Mouse (Mus musculus): ENCODE data around the gene Spopl. TPM values are rescaled to one million over a fixed set of nuclear protein-coding genes. Genes with fewer than 3 reads are reported as not detected.
"Not testable (repeated sequence)": the region's sequence is repeated elsewhere in the genome, so short reads cannot be mapped to it uniquely, and the experiment has no call there.

Spopl gene
- total RNA-seq, 1 experiment, result 14.3 TPM

- Histone ChIP-seq H3K36me3 (ENCODE audit: control insufficient read depth, insufficient read depth, low read length, poor library complexity, severe bottlenecking) (no peaks in the 10 kb centered on the region), H3K27ac (ENCODE audit: insufficient read depth, low read depth, low read length, poor library complexity, severe bottlenecking) (no peak overlapping the region), H3K4me1 (ENCODE audit: control insufficient read depth in 2 of 2, insufficient read depth in 2 of 2, low read length in 2 of 2, poor library complexity in 1 of 2) (no peaks in the 10 kb centered on the region), H3K9ac (ENCODE audit: insufficient read depth, low read depth, low read length, poor library complexity, severe bottlenecking) (no peak overlapping the region), H3K9me3 (ENCODE audit: control insufficient read depth, insufficient read depth, low read depth, low read length) (no peaks in the 10 kb centered on the region), H3K4me3 (ENCODE audit: insufficient read depth in 1 of 2, low read depth in 1 of 2, low read length in 2 of 2, poor library complexity in 1 of 2, severe bottlenecking in 1 of 2) (no peak overlapping the region)
- DNase-seq (ENCODE audit: low read depth, low spot score), result no peak
- no peak for TF ChIP-seq ZNF384 (IDR thresholded peaks at IDR 0.05; ENCODE audit: low read depth, low read length)
- no peak for TF ChIP-seq CHD2 (IDR thresholded peaks at IDR 0.05; ENCODE audit: low read depth, low read length)
- TF ChIP-seq HCFC1 (IDR thresholded peaks at IDR 0.05; ENCODE audit: borderline replicate concordance, insufficient read depth, low read length), result no peak
- no peak for TF ChIP-seq MAFK (IDR thresholded peaks at IDR 0.05; ENCODE audit: insufficient read depth, low read depth, low read length)
- TF ChIP-seq ZC3H11A (IDR thresholded peaks at IDR 0.05; ENCODE audit: borderline replicate concordance, low read depth, low read length), result no peak
- in situ Hi-C loops (cut with MboI; ENCODE audit: low sequenced_read_pairs in 2 of 2, unreplicated experiment in 2 of 2), result no loop called here
Measured at GRCm38 (mm10) chr2:23562898-23563297, 9.0 kb downstream of the Spopl start.

- in situ Hi-C loops (cut with MboI; ENCODE audit: low sequenced_read_pairs in 2 of 2, unreplicated experiment in 2 of 2), result no loop called here
- peak; percentile 66; the same call in 1 of the 2 replicates for TF ChIP-seq ZC3H11A (IDR thresholded peaks at IDR 0.05; ENCODE audit: borderline replicate concordance, low read depth, low read length)
- TF ChIP-seq HCFC1 (IDR thresholded peaks at IDR 0.05; ENCODE audit: borderline replicate concordance, insufficient read depth, low read length), result no peak
- no peak overlapping the region for H3K9ac ChIP-seq (ENCODE audit: insufficient read depth, low read depth, low read length, poor library complexity, severe bottlenecking)
- H3K27ac ChIP-seq (ENCODE audit: insufficient read depth, low read depth, low read length, poor library complexity, severe bottlenecking), result no peak overlapping the region
- no peak overlapping the region for H3K4me3 ChIP-seq (ENCODE audit: insufficient read depth in 1 of 2, low read depth in 1 of 2, low read length in 2 of 2, poor library complexity in 1 of 2, severe bottlenecking in 1 of 2)
- no peaks in the 10 kb centered on the region for H3K9me3 ChIP-seq (ENCODE audit: control insufficient read depth, insufficient read depth, low read depth, low read length)
- no peaks in the 10 kb centered on the region for H3K4me1 ChIP-seq (ENCODE audit: control insufficient read depth in 2 of 2, insufficient read depth in 2 of 2, low read length in 2 of 2, poor library complexity in 1 of 2)
- DNase-seq (ENCODE audit: low read depth, low spot score), result peak; percentile 15
- no peaks in the 10 kb centered on the region for H3K36me3 ChIP-seq (ENCODE audit: control insufficient read depth, insufficient read depth, low read length, poor library complexity, severe bottlenecking)
Measured at GRCm38 (mm10) chr2:23559186-23559585, 12.7 kb downstream of the Spopl start.

- no peak overlapping the region for H3K4me3 ChIP-seq (ENCODE audit: insufficient read depth in 1 of 2, low read depth in 1 of 2, low read length in 2 of 2, poor library complexity in 1 of 2, severe bottlenecking in 1 of 2)
- no peaks in the 10 kb centered on the region for H3K36me3 ChIP-seq (ENCODE audit: control insufficient read depth, insufficient read depth, low read length, poor library complexity, severe bottlenecking)
- no peaks in the 10 kb centered on the region for H3K9me3 ChIP-seq (ENCODE audit: control insufficient read depth, insufficient read depth, low read depth, low read length)
- H3K4me1 ChIP-seq (ENCODE audit: control insufficient read depth in 2 of 2, insufficient read depth in 2 of 2, low read length in 2 of 2, poor library complexity in 1 of 2), result no peaks in the 10 kb centered on the region
- H3K27ac ChIP-seq (ENCODE audit: insufficient read depth, low read depth, low read length, poor library complexity, severe bottlenecking), result no peak overlapping the region
- TF ChIP-seq CHD2 (IDR thresholded peaks at IDR 0.05; ENCODE audit: low read depth, low read length) (no peak), ZC3H11A (IDR thresholded peaks at IDR 0.05; ENCODE audit: borderline replicate concordance, low read depth, low read length) (no peak)
- in situ Hi-C loops (cut with MboI; ENCODE audit: low sequenced_read_pairs in 2 of 2, unreplicated experiment in 2 of 2), result no loop called here
- no peak overlapping the region for H3K9ac ChIP-seq (ENCODE audit: insufficient read depth, low read depth, low read length, poor library complexity, severe bottlenecking)
- no peak for DNase-seq (ENCODE audit: low read depth, low spot score)
Measured at GRCm38 (mm10) chr2:23551235-23551634, 20.7 kb downstream of the Spopl start.

- DNase-seq (ENCODE audit: low read depth, low spot score), result no peak
- Histone ChIP-seq H3K27ac (ENCODE audit: insufficient read depth, low read depth, low read length, poor library complexity, severe bottlenecking) (no peak overlapping the region), H3K4me3 (ENCODE audit: insufficient read depth in 1 of 2, low read depth in 1 of 2, low read length in 2 of 2, poor library complexity in 1 of 2, severe bottlenecking in 1 of 2) (no peak overlapping the region), H3K4me1 (ENCODE audit: control insufficient read depth in 2 of 2, insufficient read depth in 2 of 2, low read length in 2 of 2, poor library complexity in 1 of 2) (no peaks in the 10 kb centered on the region), H3K36me3 (ENCODE audit: control insufficient read depth, insufficient read depth, low read length, poor library complexity, severe bottlenecking) (no peaks in the 10 kb centered on the region), H3K9me3 (ENCODE audit: control insufficient read depth, insufficient read depth, low read depth, low read length) (no peaks in the 10 kb centered on the region), H3K9ac (ENCODE audit: insufficient read depth, low read depth, low read length, poor library complexity, severe bottlenecking) (no peak overlapping the region)
- TF ChIP-seq ZC3H11A (IDR thresholded peaks at IDR 0.05; ENCODE audit: borderline replicate concordance, low read depth, low read length), result no peak
- TF ChIP-seq HCFC1 (IDR thresholded peaks at IDR 0.05; ENCODE audit: borderline replicate concordance, insufficient read depth, low read length), result no peak
- no peak for TF ChIP-seq CHD2 (IDR thresholded peaks at IDR 0.05; ENCODE audit: low read depth, low read length)
- TF ChIP-seq ZNF384 (IDR thresholded peaks at IDR 0.05; ENCODE audit: low read depth, low read length), result no peak
- no peak for TF ChIP-seq MAFK (IDR thresholded peaks at IDR 0.05; ENCODE audit: insufficient read depth, low read depth, low read length)
- in situ Hi-C loops (cut with MboI; ENCODE audit: low sequenced_read_pairs in 2 of 2, unreplicated experiment in 2 of 2), result no loop called here
Measured at GRCm38 (mm10) chr2:23547220-23547619, 24.7 kb downstream of the Spopl start.

- no peak for DNase-seq (ENCODE audit: low read depth, low spot score)
- TF ChIP-seq ZC3H11A (IDR thresholded peaks at IDR 0.05; ENCODE audit: borderline replicate concordance, low read depth, low read length), result no peak
- no peak for TF ChIP-seq HCFC1 (IDR thresholded peaks at IDR 0.05; ENCODE audit: borderline replicate concordance, insufficient read depth, low read length)
- TF ChIP-seq ZNF384 (IDR thresholded peaks at IDR 0.05; ENCODE audit: low read depth, low read length), result no peak
- no peak for TF ChIP-seq MAFK (IDR thresholded peaks at IDR 0.05; ENCODE audit: insufficient read depth, low read depth, low read length)
- TF ChIP-seq CHD2 (IDR thresholded peaks at IDR 0.05; ENCODE audit: low read depth, low read length), result no peak
- no peaks in the 10 kb centered on the region for H3K9me3 ChIP-seq (ENCODE audit: control insufficient read depth, insufficient read depth, low read depth, low read length)
Measured at GRCm38 (mm10) chr2:23539967-23540366, 31.9 kb downstream of the Spopl start.

GRCm38 (mm10) chr2:23527717-23528116, 44.2 kb downstream of the Spopl start:
- in situ Hi-C loops (cut with MboI; ENCODE audit: low sequenced_read_pairs in 2 of 2, unreplicated experiment in 2 of 2); H3K27ac ChIP-seq (ENCODE audit: insufficient read depth, low read depth, low read length, poor library complexity, severe bottlenecking); H3K9ac ChIP-seq (ENCODE audit: insufficient read depth, low read depth, low read length, poor library complexity, severe bottlenecking); H3K4me1 ChIP-seq (ENCODE audit: control insufficient read depth in 2 of 2, insufficient read depth in 2 of 2, low read length in 2 of 2, poor library complexity in 1 of 2); H3K9me3 ChIP-seq (ENCODE audit: control insufficient read depth, insufficient read depth, low read depth, low read length); DNase-seq (ENCODE audit: low read depth, low spot score); H3K4me3 ChIP-seq (ENCODE audit: insufficient read depth in 1 of 2, low read depth in 1 of 2, low read length in 2 of 2, poor library complexity in 1 of 2, severe bottlenecking in 1 of 2); H3K36me3 ChIP-seq (ENCODE audit: control insufficient read depth, insufficient read depth, low read length, poor library complexity, severe bottlenecking): not testable (repeated sequence)

More at GRCm38 (mm10) chr2:23539967-23540366, 31.9 kb downstream of the Spopl start:
- no peak overlapping the region for H3K9ac ChIP-seq (ENCODE audit: insufficient read depth, low read depth, low read length, poor library complexity, severe bottlenecking)
- no peak overlapping the region for H3K4me3 ChIP-seq (ENCODE audit: insufficient read depth in 1 of 2, low read depth in 1 of 2, low read length in 2 of 2, poor library complexity in 1 of 2, severe bottlenecking in 1 of 2)
- H3K27ac ChIP-seq (ENCODE audit: insufficient read depth, low read depth, low read length, poor library complexity, severe bottlenecking), result no peak overlapping the region
- in situ Hi-C loops (cut with MboI; ENCODE audit: low sequenced_read_pairs in 2 of 2, unreplicated experiment in 2 of 2), result no loop called here
- no peaks in the 10 kb centered on the region; the same call in 1 of the 2 replicates for H3K36me3 ChIP-seq (ENCODE audit: control insufficient read depth, insufficient read depth, low read length, poor library complexity, severe bottlenecking)
- H3K4me1 ChIP-seq (ENCODE audit: control insufficient read depth in 2 of 2, insufficient read depth in 2 of 2, low read length in 2 of 2, poor library complexity in 1 of 2), result no peaks in the 10 kb centered on the region
